Mouse (Mus musculus) hindbrain, embryonic 13.5 days (tissue): Measurements from ENCODE around the gene Tdo2. TPM values are rescaled to one million over a fixed set of nuclear protein-coding genes. Genes with fewer than 3 reads are reported as not detected.

Experiments used
- ATAC-seq: fragments of 200-750 bp; cut with Nextera tagmentation; 2 replicates; pipeline ENCODE4 v1.8.0; 2017; ENCODE audit warnings: moderate TSS enrichment; ENCODE audit not compliant: low FRiP score
- H3K27ac ChIP-seq: fragments of 300-500 bp; sonication (generic); 2 replicates; pipeline ENCODE4 v1.5.1; 2015; ENCODE audit warnings: inconsistent platforms, mild to moderate bottlenecking, moderate library complexity
- H3K27me3 ChIP-seq: fragments of 300-500 bp; sonication (generic); 2 replicates; pipeline ENCODE4 v1.6.1; 2015; ENCODE audit warnings: mild to moderate bottlenecking, inconsistent platforms
- H3K36me3 ChIP-seq: fragments of 300-500 bp; sonication (generic); 2 replicates; pipeline ENCODE4 v1.6.1; 2015; ENCODE audit warnings: mild to moderate bottlenecking, inconsistent platforms
- H3K4me1 ChIP-seq: fragments of 300-500 bp; sonication (generic); replicated peaks from 2 replicates; pipeline ENCODE4 v1.6.1; 2015; ENCODE audit warnings: inconsistent platforms
- H3K4me2 ChIP-seq: fragments of 300-500 bp; sonication (generic); 2 replicates; pipeline ENCODE4 v1.6.1; 2015; ENCODE audit warnings: inconsistent platforms, mild to moderate bottlenecking, moderate library complexity
- H3K4me3 ChIP-seq: fragments of 300-500 bp; sonication (generic); 2 replicates; pipeline ENCODE4 v1.5.1; 2015; ENCODE audit warnings: mild to moderate bottlenecking, inconsistent platforms
- H3K9ac ChIP-seq: fragments of 300-500 bp; sonication (generic); 2 replicates; pipeline ENCODE4 v1.6.1; 2015; ENCODE audit warnings: mild to moderate bottlenecking, inconsistent platforms
- H3K9me3 ChIP-seq: fragments of 300-500 bp; sonication (generic); 2 replicates; pipeline ENCODE4 v1.6.1; 2016; ENCODE audit warnings: inconsistent platforms
- WGBS: fragments of 180-500 bp; shearing (Covaris S2); methylation state at CpG from one replicate; pipeline ENCODE4 v1.1.7; 2015; 5-methylcytosine and 5-hydroxymethylcytosine counted together
- polyA plus RNA-seq: library from polyadenylated mRNA; unstranded; fragments of >200 nt; fragmentation: Nextera tagmentation; extraction: Ambion mirVana; gene quantifications from 2 replicates; pipeline ENCODE4 v1.2.1, GENCODE M21; 2015

Gene Tdo2
- polyA plus RNA-seq, 1 experiment from 2014 or later = 0.05 TPM

DNA sequence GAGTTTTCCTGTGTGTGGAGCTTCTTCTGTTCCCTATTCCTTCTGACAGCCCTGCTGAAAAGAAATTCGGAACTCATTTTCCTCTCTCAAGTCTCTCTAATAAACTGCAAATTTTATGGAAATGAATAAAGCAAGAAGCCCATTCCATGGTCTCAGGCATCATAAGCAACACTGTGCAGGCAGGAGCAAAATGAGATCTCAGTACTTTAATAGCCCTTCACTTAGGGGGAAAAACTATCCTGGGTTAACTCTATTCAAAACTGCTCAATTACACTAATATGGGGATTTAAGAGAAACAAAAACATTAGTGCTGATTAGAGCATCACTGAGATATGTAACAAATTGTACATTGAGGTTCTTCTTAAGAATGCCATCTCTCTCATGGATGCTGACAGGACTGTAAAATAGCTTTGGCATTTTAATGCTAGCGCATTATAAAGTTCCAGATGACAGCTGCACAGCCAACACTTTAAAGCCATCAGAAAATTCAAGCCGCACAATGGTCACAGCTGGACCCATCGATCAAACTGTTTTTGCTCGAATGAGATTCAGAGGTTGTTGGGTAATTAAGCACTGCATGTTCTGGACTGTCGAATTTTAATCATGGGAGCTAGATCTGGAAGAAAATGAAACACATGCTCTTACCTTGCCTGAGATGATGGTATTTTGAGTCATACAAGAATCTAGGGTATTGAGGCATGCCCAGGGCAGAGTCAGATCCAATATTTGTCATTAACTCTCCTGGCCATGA lies 65.5 kb downstream of the Tdo2 start:
- Histone ChIP-seq H3K27ac (no peak overlapping the region), H3K9ac (no peak overlapping the region), H3K36me3 (no peaks in the 10 kb centered on the region), H3K27me3 (no peaks in the 10 kb centered on the region), H3K4me3 (no peak overlapping the region), H3K4me2 (no peak overlapping the region), H3K9me3 (no peaks in the 10 kb centered on the region), H3K4me1 (peaks cover 9% of the 10 kb centered on the region; the same call in 1 of the 2 replicates)
- WGBS = 33% methylated on average over 6 of the region's 6 CpGs
- 0 out of 2 replicates have a peak, but pooled peaks have one; percentile 36 for ATAC-seq

Other genes with a start within 250 kb of the Tdo2 start
- 9.8 and 10.6 TPM in 2 replicates for gene Ctso, start 43.6 kb downstream of the Tdo2 start, polyA plus RNA-seq
- not detected in 2 replicates for gene Asic5, start 6.1 kb upstream of the Tdo2 start, polyA plus RNA-seq
- 33.3 and 34.8 TPM in 2 replicates for gene Gucy1b1, start 98.5 kb upstream of the Tdo2 start, polyA plus RNA-seq
- 13.4 and 15.3 TPM in 2 replicates for gene Gucy1a1, start 169.6 kb upstream of the Tdo2 start, polyA plus RNA-seq